Mouse (Mus musculus) central nervous system, embryonic 14 days (tissue): ENCODE results near the gene Dupd1. TPM values are rescaled to one million over a fixed set of nuclear protein-coding genes. Genes with fewer than 3 reads are reported as not detected.

ENCODE experiments used
- polyA plus RNA-seq: library from polyadenylated mRNA; depleted of rRNA; stranded (reverse); fragments of >200 nt; gene quantifications from 2 replicates; pipeline ENCODE4 v1.2.3, GENCODE M21; 2012; rRNA removed

Gene Dupd1
- polyA plus RNA-seq, result 0.13 TPM in 1 of 2 replicates, not detected in the other

GRCm38 (mm10) chr14:21714486-21714885, at the start of gene Dupd1:
Gene Dupd1, minus strand, starts transcription at chr14:21714576.

GRCm38 (mm10) chr14:21750881-21751542, 36.6 kb upstream of the Dupd1 start, which contains the start of gene Dusp13:
Gene Dusp13, minus strand, starts transcription at chr14:21751181.

GRCm38 (mm10) chr14:21750008-21750880, 35.9 kb upstream of the Dupd1 start, which contains the start of gene Samd8:
Gene Samd8, plus strand, starts transcription at chr14:21750531.

Other genes starting within 250 kb of the Dupd1 start
- 34.1 and 35.4 TPM in 2 replicates for gene Kat6b, start 233.1 kb downstream of the Dupd1 start, polyA plus RNA-seq
- 19.2 and 20.0 TPM in 2 replicates for gene Samd8, start 36.0 kb upstream of the Dupd1 start, polyA plus RNA-seq
- 0.21 and 0.35 TPM in 2 replicates for gene Dusp13, start 36.6 kb upstream of the Dupd1 start, polyA plus RNA-seq
- gene Vdac2, start 110.7 kb upstream of the Dupd1 start, polyA plus RNA-seq, result 152 TPM in 2 replicates
- 22.9 and 23.3 TPM in 2 replicates for gene Comtd1, start 134.4 kb upstream of the Dupd1 start, polyA plus RNA-seq